Mouse (Mus musculus) limb, embryonic 13.5 days (tissue): Measurements from ENCODE around the gene Lta. TPM values are rescaled to one million over a fixed set of nuclear protein-coding genes. Genes with fewer than 3 reads are reported as not detected.
"Not testable (repeated sequence)": the region's sequence is repeated elsewhere in the genome, so short reads cannot be mapped to it uniquely, and the experiment has no call there.

Experiments used
- ATAC-seq: fragments of 200-750 bp; cut with Nextera tagmentation; 2 replicates; pipeline ENCODE4 v1.8.0; 2017; ENCODE audit warnings: low read depth, moderate number of reproducible peaks, moderate TSS enrichment; ENCODE audit not compliant: low FRiP score
- H3K27ac ChIP-seq: fragments of 300-500 bp; sonication (generic); 2 replicates; pipeline ENCODE4 v1.5.1; 2015; ENCODE audit warnings: inconsistent platforms, mild to moderate bottlenecking, moderate library complexity
- H3K27me3 ChIP-seq: fragments of 300-500 bp; sonication (generic); 2 replicates; pipeline ENCODE4 v1.6.1; 2015; ENCODE audit warnings: mild to moderate bottlenecking, inconsistent platforms
- H3K36me3 ChIP-seq: fragments of 300-500 bp; sonication (generic); 2 replicates; pipeline ENCODE4 v1.6.1; 2015; ENCODE audit warnings: inconsistent platforms, mild to moderate bottlenecking, moderate library complexity
- H3K4me1 ChIP-seq: fragments of 300-500 bp; sonication (generic); 2 replicates; pipeline ENCODE4 v1.6.1; 2015; ENCODE audit warnings: inconsistent platforms
- H3K4me2 ChIP-seq: fragments of 300-500 bp; sonication (generic); replicated peaks from 2 replicates; pipeline ENCODE4 v1.6.1; 2015; ENCODE audit warnings: inconsistent platforms, mild to moderate bottlenecking, moderate library complexity
- H3K4me3 ChIP-seq: fragments of 300-500 bp; sonication (generic); 2 replicates; pipeline ENCODE4 v1.5.1; 2015; ENCODE audit warnings: moderate library complexity, mild to moderate bottlenecking, inconsistent platforms
- H3K9ac ChIP-seq: fragments of 300-500 bp; sonication (generic); 2 replicates; pipeline ENCODE4 v1.6.1; 2015; ENCODE audit warnings: mild to moderate bottlenecking, inconsistent platforms
- H3K9me3 ChIP-seq: fragments of 300-500 bp; sonication (generic); 2 replicates; pipeline ENCODE4 v1.6.1; 2016; ENCODE audit warnings: inconsistent platforms
- WGBS: fragments of 180-500 bp; shearing (Covaris S2); methylation state at CpG from one replicate; pipeline ENCODE4 v1.1.7; 2015; 5-methylcytosine and 5-hydroxymethylcytosine counted together
- polyA plus RNA-seq: library from polyadenylated mRNA; unstranded; fragments of >200 nt; fragmentation: Nextera tagmentation; extraction: Ambion mirVana; gene quantifications from 2 replicates; pipeline ENCODE4 v1.2.1, GENCODE M21; 2015

Gene Lta
- polyA plus RNA-seq, 1 experiment from 2014 or later = not detected

DNA sequence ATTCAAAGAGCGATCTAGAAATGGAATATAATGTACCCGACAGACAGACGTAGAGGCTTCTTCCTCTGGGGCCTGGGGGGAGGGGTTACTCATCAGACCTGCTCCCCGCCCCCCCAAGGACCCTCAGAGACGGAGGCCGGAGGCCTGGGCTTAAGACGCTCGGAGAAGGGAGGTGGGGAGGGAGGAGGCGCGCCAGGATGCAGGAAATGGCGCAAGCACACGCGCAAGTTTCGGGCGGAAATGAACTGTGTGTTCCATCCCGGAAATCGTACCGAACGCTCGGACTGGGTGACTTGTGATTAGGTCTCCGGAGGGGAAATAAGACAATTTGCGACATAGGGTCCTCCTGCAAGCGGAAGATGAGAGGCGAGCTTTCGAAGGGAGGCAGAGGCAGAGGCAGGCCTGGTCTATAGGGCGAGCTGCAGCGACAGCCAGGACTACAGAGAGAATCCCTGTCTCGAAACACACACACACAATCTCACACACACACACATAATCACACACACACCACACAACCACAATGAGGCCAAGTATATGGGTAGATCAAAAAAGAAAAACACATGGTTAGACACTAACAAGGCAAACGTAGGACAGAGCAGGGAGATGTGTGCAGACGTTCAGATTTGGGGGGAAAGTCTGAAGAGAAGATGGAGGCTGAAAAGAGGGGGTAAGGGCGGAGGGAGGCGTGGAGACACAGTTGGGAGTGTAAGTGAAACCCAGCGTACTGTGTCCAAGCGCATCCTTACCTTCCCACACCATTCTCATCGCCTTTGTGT lies 30.7 kb upstream of the Lta start, which contains the start of gene Nfkbil1:
Gene Nfkbil1 (minus strand): TSS at position 179 of the 776 bp plus-strand sequence.
- WGBS = under 1% methylated on average over 35 of the region's 35 CpGs
- Histone ChIP-seq H3K36me3 (peaks cover 19% of the 10 kb centered on the region), H3K9ac (peak within 1 kb of the TSS; percentile 92), H3K27ac (peak within 1 kb of the TSS; percentile 95), H3K9me3 (no peaks in the 10 kb centered on the region), H3K4me2 (peak within 1 kb of the TSS; percentile 88), H3K27me3 (no peaks in the 10 kb centered on the region), H3K4me3 (peak within 1 kb of the TSS; percentile 63), H3K4me1 (peaks cover 46% of the 10 kb centered on the region)
- ATAC-seq = peak; percentile 74

DNA sequence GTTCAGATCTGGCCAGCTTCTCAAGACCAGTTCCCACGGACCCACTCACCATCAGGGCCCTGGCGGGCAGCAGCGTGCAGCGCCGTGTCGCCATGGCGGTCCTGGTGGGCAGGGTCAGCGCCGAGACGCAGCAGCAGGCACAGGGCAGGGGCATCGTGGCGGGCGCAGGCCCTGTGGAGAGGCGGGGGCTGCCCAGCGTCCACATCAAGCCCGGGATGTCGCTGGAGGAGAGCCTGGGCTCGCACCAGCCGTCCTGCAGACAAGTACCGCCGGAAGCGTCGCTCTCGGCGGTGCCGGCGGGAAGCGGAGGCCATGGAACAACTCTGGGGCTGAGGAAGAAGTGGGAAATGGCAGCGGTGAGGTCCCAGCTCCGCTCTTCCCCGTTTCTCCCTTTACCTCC lies 29.8 kb upstream of the Lta start:
- ATAC-seq = no peak
- H3K4me2 ChIP-seq = peak overlapping the region; percentile 88
- WGBS = 7% methylated on average over 31 of the region's 31 CpGs

DNA sequence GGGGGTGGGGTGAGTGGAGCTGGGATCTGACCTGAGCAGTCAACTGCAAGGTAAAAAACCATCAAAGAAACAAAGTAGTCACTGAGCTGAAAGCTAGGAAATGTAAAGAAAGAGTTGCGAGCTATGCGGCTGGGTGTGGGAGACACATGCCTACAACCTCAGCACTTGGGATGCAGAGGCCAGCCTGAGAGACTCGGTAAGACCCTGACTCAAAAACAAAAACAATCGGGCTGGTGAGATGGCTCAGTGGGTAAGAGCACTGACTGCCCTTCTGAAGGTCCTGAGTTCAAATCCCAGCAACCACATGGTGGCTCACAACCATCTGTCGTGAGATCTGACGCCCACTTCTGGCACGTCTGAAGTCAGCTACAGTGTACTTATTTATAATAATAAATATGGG lies 28.9 kb upstream of the Lta start:
- not testable (repeated sequence) for H3K9me3 ChIP-seq, ATAC-seq, H3K27me3 ChIP-seq, H3K9ac ChIP-seq
- Histone ChIP-seq H3K27ac (peak overlapping the region; percentile 95; the same call in 1 of the 2 replicates), H3K36me3 (peaks cover 35% of the 10 kb centered on the region), H3K4me1 (peaks cover 38% of the 10 kb centered on the region), H3K4me2 (peak overlapping the region; percentile 88), H3K4me3 (peak overlapping the region; percentile 63)
- 82% methylated on average over 7 of the region's 7 CpGs for WGBS

More for the DNA sequence above, 29.8 kb upstream of the Lta start:
- Histone ChIP-seq H3K4me1 (peaks cover 38% of the 10 kb centered on the region), H3K4me3 (peak overlapping the region; percentile 63), H3K27me3 (no peaks in the 10 kb centered on the region), H3K9me3 (no peaks in the 10 kb centered on the region), H3K9ac (peak overlapping the region; percentile 92), H3K27ac (peak overlapping the region; percentile 95), H3K36me3 (peaks cover 26% of the 10 kb centered on the region)

DNA sequence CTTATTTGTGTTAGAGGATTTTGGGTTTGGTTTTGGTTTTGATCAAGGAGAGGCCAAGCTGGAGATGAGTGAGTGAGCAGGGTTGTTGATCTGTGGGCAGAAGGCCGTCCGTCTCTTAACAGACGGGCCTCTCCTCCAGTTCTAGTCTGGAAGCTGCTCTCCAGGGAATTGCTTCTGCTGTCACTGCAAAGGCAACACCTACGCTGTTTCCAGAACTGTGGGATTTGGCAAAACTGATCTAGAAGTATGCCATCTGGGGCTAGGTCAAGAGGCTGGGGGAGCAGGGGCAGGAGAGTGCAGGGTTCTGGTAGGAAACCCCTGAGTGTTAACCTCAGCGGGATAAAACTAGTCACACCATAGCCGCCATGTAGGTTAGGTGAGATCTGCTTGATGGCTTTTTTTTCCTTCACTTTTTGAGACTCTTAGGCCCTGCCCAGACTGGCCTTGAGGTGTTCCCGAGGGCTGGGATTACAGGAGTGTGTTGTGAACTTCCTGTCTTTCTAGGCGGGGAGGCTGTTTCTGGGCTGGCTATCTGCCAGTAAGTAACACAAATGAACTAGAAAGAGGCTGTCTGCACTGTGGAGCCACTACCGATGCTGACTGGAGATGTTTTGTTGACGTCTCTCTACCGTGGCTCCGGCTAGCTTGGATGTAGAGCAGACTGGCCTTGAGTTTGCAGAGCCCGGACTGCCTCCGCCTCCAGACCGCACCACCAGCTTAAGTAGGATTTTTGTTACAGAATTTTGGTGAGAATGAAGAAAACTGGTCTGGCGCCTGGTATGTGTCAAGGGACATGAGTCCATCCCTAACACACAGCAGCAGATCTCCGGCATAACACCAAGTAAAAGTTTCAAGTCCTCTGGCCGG lies 28.2 kb upstream of the Lta start, which contains the start of gene Atp6v1g2:
Gene Atp6v1g2 (plus strand): TSS at position 547 of the 867 bp plus-strand sequence.
- Histone ChIP-seq H3K4me3 (peak within 1 kb of the TSS; percentile 63), H3K27ac (peak within 1 kb of the TSS; percentile 95; the same call in 1 of the 2 replicates), H3K27me3 (no peaks in the 10 kb centered on the region), H3K9me3 (no peaks in the 10 kb centered on the region), H3K4me1 (peaks cover 38% of the 10 kb centered on the region), H3K9ac (peak within 1 kb of the TSS; percentile 92), H3K36me3 (peaks cover 42% of the 10 kb centered on the region), H3K4me2 (peak within 1 kb of the TSS; percentile 88)
- whole genome bisulfite sequencing = 66% methylated on average over 18 of the region's 18 CpGs
- ATAC-seq = no peak

DNA sequence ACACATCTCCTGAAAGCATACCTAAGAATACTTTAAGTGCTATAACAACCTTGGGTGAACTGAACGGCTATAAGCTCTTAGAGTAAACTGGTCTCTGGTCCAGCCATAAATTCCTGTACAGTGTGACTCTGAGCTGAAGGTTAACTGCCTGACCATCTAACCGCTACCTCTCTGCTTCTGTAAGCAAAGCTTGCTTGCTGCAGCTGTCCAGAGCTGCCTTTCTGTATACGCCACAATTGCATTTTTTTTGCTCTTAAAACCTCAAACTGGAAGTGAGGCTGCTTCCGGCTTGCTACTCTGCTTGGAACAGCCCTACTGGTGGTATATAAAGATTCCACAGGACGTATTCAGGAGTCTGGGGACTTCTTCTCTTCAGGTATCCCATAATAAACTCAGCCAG lies 27.5 kb upstream of the Lta start:
- Histone ChIP-seq H3K9me3 (no peaks in the 10 kb centered on the region), H3K27ac (peak overlapping the region; percentile 95; the same call in 1 of the 2 replicates), H3K4me2 (no peak overlapping the region), H3K4me1 (peaks cover 38% of the 10 kb centered on the region), H3K27me3 (no peaks in the 10 kb centered on the region), H3K36me3 (peaks cover 48% of the 10 kb centered on the region), H3K9ac (no peak overlapping the region; the same call in 1 of the 2 replicates), H3K4me3 (no peak overlapping the region)
- no peak for ATAC-seq
- WGBS = 79% methylated on average over 5 of the region's 5 CpGs

DNA sequence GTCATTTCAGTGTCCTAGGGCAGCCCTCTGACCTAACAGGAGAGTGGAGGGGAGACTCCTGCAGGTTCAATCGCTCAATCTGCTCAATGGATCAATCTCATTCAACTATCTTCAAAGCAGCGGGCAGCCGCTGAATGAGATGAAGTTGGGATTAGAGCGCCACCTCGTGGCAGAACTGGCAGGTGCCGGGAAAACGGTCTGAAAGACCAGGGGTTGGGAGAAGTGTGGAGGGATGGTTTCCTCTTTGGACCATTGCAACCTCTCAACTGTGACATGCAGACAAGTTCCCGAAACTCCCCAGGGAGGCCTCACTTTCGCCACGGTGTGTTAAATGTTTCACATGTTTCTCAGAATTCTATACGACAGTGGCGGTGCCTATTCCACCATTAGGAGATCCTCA lies 26.9 kb upstream of the Lta start:
- no peaks in the 10 kb centered on the region for H3K9me3 ChIP-seq
- WGBS = 14% methylated on average over 12 of the region's 12 CpGs
- H3K27me3 ChIP-seq = no peaks in the 10 kb centered on the region
- H3K4me3 ChIP-seq = no peak overlapping the region
- peaks cover 54% of the 10 kb centered on the region for H3K36me3 ChIP-seq
- H3K4me1 ChIP-seq = peaks cover 38% of the 10 kb centered on the region
- H3K9ac ChIP-seq = peak overlapping the region; percentile 36; the same call in 1 of the 2 replicates
- no peak overlapping the region for H3K27ac ChIP-seq
- ATAC-seq = no peak
- no peak overlapping the region; the same call in 1 of the 2 replicates for H3K4me2 ChIP-seq

DNA sequence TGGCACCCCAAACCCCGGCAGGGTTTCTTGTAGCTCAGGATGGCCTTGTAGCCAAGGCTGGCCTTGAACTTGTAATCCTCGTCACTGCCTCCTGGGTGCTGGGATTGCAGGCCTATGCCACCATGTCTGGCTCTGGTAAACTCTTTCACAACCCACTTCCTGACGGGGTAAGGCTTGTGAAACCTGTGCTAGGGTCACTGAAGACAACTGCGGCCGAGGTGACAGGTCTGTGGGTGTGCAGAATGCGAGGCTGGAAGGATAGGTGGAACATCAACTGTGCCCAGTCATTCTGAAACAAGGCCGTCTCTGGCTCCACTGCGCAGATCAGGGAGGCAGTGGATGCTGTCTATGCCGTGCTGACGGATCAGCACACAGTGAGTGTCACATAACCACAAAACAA lies 25.9 kb upstream of the Lta start:
- no peak for ATAC-seq
- H3K27ac ChIP-seq = no peak overlapping the region
- peaks cover 58% of the 10 kb centered on the region for H3K36me3 ChIP-seq
- peaks cover 34% of the 10 kb centered on the region for H3K4me1 ChIP-seq
- H3K27me3 ChIP-seq = no peaks in the 10 kb centered on the region
- 94% methylated on average over 10 of the region's 10 CpGs for WGBS
- no peak overlapping the region for H3K4me3 ChIP-seq
- no peaks in the 10 kb centered on the region for H3K9me3 ChIP-seq
- no peak overlapping the region for H3K4me2 ChIP-seq
- H3K9ac ChIP-seq = 0 out of 2 replicates have a peak overlapping the region, but pooled peaks have one; percentile 1

DNA sequence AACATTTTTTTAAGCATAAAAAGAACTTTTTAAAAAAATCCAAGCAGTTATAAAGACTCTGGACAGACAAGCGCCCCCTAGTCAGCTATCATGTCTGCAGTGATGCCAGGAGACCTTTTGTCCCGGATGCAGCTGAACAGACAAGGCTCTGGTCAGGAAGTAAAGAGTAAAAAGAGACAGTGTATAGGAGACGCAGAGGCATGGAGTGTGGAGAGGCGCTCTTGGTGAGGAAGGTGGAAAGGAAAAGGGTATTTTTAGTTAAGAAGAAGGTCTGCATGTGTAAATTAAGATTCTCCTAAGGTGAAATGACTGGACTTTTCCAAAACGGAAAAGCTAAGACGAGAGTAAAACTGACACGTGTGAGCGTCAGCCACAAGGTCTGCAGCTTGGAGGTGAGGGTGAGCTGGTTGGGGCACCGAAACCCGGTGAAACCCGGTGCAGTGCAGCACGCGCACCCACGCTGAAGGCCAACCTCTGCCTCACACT lies 21.5 kb upstream of the Lta start:
- H3K9me3 ChIP-seq = no peaks in the 10 kb centered on the region
- H3K27ac ChIP-seq = no peak overlapping the region
- H3K9ac ChIP-seq = no peak overlapping the region
- H3K36me3 ChIP-seq = peaks cover 72% of the 10 kb centered on the region
- H3K27me3 ChIP-seq = no peaks in the 10 kb centered on the region
- no peak overlapping the region for H3K4me2 ChIP-seq
- no peak for ATAC-seq
- peaks cover under 1% of the 10 kb centered on the region; the same call in 1 of the 2 replicates for H3K4me1 ChIP-seq
- no peak overlapping the region for H3K4me3 ChIP-seq
- 89% methylated on average over 14 of the region's 14 CpGs for WGBS

DNA sequence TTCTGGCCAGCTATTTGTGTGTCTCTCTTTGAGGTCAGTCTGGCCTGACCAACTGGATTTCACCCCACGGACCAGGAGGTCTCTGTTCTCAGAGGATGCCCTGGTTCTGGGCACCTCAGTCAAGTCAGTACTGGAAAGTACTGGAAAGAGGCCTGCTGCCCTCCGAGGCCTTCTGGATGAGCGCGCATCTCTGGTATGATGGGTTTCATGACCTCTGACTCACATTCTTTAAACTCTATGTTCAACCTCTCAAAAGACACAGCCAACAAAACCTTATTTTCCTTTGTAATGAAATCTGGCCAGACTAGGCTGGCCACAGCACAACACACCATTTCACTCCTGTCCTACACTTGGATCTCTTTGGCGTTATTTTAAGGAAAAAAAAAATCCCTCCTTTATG lies 20.3 kb upstream of the Lta start:
- no peaks in the 10 kb centered on the region for H3K4me1 ChIP-seq
- no peak overlapping the region for H3K4me2 ChIP-seq
- no peaks in the 10 kb centered on the region for H3K9me3 ChIP-seq
- no peak overlapping the region for H3K4me3 ChIP-seq
- no peak for ATAC-seq
- H3K36me3 ChIP-seq = peaks cover 70% of the 10 kb centered on the region
- H3K9ac ChIP-seq = no peak overlapping the region
- WGBS = 87% methylated on average over 5 of the region's 5 CpGs
- no peak overlapping the region for H3K27ac ChIP-seq
- no peaks in the 10 kb centered on the region for H3K27me3 ChIP-seq

DNA sequence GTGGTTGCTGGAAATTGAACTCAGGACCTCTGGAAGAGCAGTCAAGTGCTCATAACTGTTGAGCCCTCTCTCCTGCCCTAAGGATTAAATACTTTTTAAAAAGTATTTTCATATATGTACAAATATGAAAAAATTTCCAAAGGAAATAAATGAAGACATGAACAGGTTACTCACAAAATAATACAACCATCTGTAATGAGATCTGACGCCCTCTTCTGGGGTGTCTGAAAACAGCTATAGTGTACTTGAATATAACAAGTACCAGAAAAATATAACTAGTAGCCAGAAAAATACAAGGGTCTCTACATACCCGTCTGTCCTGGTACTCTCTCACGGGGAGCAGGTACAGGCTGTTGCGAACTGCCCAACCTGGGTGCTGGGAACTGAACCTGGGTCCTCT lies 19.5 kb upstream of the Lta start:
- H3K36me3 ChIP-seq = peaks cover 71% of the 10 kb centered on the region
- no peaks in the 10 kb centered on the region for H3K4me1 ChIP-seq
- ATAC-seq = no peak
- H3K27ac ChIP-seq = no peak overlapping the region
- H3K27me3 ChIP-seq = no peaks in the 10 kb centered on the region
- no peaks in the 10 kb centered on the region for H3K9me3 ChIP-seq
- no peak overlapping the region for H3K4me3 ChIP-seq
- no peak overlapping the region for H3K9ac ChIP-seq
- H3K4me2 ChIP-seq = no peak overlapping the region
- 94% methylated on average over 4 of the region's 4 CpGs for WGBS

DNA sequence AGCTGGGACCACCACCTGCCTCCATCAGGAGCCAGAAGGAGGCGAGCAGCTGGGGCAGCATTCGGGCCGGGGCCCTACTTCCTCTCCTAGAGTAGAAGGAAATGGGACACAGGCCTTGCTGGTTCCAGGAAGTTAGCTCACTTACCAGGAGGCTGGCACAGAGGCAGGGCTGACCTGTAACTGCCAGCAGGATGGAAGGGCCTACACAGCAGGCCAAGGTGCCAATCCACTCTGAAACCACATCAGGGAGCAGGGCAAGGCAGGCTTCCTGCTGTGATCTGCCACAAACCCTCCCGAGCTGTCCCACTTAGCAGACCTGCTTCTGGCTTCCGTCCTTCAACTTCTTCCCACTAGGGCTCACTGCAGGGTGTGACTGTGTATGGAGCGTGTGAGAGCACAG lies 17.1 kb upstream of the Lta start:
- WGBS = 69% methylated on average over 6 of the region's 6 CpGs
- no peak overlapping the region; the same call in 1 of the 2 replicates for H3K9ac ChIP-seq

More for the DNA sequence above, 17.1 kb upstream of the Lta start:
- Histone ChIP-seq H3K36me3 (peaks cover 58% of the 10 kb centered on the region), H3K4me3 (no peak overlapping the region), H3K27ac (0 out of 2 replicates have a peak overlapping the region, but pooled peaks have one; percentile 28), H3K27me3 (no peaks in the 10 kb centered on the region), H3K4me2 (no peak overlapping the region), H3K9me3 (no peaks in the 10 kb centered on the region), H3K4me1 (no peaks in the 10 kb centered on the region)
- no peak for ATAC-seq
